Mouse (Mus musculus): Measurements from ENCODE around the gene Grid1.

Gene Grid1

GRCm38 (mm10) chr14:35197371-35197770, 377.5 kb downstream of the Grid1 start:
- no peak for DNase-seq (ENCODE audit: low spot score in 2 of 2)

DNA sequence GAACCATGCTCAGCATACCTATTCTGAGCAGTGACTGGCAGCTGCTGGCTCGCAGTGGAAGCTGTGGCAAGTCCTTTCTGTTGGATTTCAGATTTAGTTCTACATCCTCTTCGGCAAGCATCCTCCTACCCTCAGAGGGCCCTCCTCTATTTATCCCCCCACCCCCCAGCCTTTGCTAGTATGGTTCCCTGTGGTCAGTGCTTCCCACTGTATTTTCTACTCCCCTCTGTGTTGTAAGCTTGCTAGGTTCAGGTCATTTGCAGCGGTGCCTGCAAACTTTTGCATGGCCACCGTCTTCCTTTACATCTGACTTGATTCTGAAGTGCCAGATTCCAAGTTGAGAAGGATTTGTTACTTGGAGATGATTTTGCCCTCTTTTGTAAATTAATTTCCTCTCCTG, 378.5 kb downstream of the Grid1 start:
- DNase-seq (ENCODE audit: low spot score in 2 of 2) = no peak

GRCm38 (mm10) chr14:35198899-35199298, 379.0 kb downstream of the Grid1 start:
- DNase-seq (ENCODE audit: low spot score in 2 of 2) = no peak

GRCm38 (mm10) chr14:35209444-35209843, 389.5 kb downstream of the Grid1 start:
- no peak for DNase-seq (ENCODE audit: low spot score in 2 of 2)

DNA sequence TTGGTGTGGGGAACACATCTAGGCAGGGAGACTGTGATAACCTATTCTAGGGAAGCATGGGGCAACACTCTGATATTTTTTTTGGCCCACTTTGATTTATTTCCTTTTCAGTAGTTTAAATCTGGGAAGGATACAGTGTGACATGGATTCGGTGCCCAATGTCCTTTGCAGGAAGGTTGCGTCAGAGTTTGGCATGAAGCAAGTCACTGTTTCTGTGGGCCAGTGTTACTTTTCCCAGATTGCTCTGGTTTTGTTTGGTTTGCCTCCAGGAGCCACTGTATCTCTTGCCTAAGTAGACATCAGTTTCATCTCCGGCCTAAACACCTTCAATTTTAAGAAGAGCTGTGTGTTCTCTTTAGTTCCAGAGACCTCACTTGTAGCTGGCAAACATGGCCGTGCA, 399.1 kb downstream of the Grid1 start:
- no peak for DNase-seq (ENCODE audit: low spot score in 2 of 2)

DNA sequence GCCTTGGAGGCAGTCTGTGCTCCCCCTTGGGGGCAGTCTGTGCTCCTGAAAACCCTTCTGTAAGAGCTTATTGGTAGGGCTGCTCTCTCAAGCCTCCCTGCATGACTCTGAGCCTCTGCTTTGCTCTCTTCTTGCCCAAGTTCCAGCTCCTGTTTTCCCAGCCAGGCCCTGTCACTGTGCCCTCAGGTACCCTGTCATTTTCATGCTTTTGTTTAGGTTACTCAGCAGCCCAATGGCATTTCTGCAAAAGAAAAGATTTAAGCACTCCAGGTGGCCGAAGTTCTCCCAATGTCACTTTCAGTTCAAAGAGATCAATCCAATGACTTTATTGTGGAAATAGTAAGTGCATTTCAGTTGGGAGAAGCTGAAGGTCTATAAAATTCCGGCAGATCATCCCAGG, 402.3 kb downstream of the Grid1 start:
- no peak for DNase-seq (ENCODE audit: low spot score in 2 of 2)

DNA sequence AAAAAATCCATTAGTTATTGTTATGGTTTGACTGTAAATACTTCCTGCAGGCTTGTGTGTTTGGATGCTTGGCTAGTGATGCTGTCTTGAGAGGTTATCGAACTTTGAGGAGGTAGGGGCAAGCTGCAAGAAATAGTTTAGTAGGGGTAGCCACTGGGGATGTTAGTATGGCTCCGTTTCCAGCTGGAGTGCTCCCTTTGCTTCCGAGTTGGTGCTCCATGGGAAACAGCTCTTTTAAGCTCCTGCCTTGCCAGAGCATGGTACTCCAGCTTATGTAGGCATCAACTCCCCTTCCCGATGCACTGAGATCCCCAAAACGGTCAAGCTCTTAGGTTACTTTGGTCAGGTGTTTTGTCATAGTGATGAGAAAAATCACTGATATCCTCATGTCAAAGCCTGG, 407.7 kb downstream of the Grid1 start:
- no peak for DNase-seq (ENCODE audit: low spot score in 2 of 2)

DNA sequence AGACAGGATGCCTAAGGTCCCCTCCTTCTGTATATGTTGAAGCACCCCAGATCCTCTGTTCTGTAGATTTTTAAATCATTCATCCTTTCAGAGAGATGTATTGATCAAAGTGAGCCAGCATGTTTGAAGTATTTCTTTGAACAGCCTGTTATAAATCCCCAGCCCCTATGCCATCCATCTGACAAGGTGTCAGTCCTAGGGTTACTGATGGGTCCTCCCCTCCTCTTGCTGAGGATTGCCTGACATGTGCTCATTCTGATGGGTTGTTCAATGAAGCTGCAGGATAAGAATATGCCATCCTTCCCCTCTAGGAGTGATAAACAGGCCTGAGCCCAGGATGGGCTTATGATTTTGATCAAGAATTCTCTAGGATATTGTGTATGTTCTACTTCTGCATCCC, 411.5 kb downstream of the Grid1 start:
- no peak for DNase-seq (ENCODE audit: low spot score in 2 of 2)

GRCm38 (mm10) chr14:35242882-35243281, 423.0 kb downstream of the Grid1 start:
- DNase-seq (ENCODE audit: low spot score in 2 of 2) = no peak

DNA sequence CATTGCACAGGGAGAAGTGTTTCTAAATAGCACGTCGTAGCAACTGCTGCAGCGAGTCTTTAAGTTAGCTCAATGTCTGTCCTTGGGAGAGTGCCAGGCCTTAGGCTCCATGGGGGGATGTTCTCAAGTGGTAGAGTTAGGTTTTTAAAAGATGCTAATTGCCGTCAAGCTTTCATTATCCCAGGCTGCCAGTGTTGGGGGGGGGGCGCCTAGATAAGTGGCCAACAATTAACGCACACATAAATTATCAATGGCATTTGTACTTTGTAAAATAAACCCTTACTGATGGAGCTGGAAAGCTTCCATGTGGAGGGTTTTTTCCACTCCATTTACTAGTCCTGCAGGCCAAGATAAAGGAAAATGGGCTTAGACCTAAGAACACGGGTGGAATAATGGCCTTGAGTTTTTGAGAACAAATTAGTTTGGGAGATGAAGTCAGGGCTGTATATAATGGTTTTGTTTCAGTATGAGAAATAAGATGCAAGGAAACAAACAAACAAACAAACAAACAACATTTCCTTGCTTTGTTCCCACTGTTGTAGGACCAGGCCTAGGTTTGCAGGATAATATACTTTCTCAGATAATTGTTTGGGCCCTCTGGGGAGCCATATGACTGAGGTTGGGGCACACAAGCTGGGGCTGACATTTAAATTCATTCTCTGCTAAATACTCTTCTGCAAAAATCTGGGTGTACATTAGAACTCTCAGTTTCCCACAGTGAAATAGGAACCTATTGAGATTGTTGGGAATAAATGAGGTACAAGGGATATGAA, 425.1 kb downstream of the Grid1 start:
- no peak for DNase-seq (ENCODE audit: low spot score in 2 of 2)

- no peak for DNase-seq (ENCODE audit: low spot score in 2 of 2)
Measured at GRCm38 (mm10) chr14:35250412-35250811, 430.5 kb downstream of the Grid1 start.

DNA sequence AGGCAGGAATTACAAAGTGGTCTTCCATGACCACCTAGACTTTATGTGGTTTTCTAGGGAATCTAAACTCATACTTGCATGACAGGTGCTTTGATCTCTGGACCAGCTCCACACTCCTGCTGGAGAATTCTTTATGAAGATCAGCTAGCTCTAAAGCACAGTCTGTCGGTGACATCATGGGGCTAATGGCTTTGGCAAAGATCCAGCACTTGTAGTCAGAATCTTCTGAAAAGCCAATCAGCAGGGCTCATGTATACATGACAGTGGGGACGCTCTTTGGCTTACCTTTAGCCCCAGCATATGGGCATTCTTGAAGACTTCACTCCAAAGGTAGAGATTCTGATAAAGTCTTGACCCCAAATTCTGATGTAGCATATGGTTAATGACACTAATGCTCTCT, 434.6 kb downstream of the Grid1 start:
- DNase-seq (ENCODE audit: low spot score in 2 of 2) = no peak

GRCm38 (mm10) chr14:35270260-35270659, 450.4 kb downstream of the Grid1 start:
- DNase-seq (ENCODE audit: low spot score in 2 of 2) = no peak

GRCm38 (mm10) chr14:35309201-35309600, 489.3 kb downstream of the Grid1 start:
- DNase-seq (ENCODE audit: low spot score in 2 of 2) = no peak

DNA sequence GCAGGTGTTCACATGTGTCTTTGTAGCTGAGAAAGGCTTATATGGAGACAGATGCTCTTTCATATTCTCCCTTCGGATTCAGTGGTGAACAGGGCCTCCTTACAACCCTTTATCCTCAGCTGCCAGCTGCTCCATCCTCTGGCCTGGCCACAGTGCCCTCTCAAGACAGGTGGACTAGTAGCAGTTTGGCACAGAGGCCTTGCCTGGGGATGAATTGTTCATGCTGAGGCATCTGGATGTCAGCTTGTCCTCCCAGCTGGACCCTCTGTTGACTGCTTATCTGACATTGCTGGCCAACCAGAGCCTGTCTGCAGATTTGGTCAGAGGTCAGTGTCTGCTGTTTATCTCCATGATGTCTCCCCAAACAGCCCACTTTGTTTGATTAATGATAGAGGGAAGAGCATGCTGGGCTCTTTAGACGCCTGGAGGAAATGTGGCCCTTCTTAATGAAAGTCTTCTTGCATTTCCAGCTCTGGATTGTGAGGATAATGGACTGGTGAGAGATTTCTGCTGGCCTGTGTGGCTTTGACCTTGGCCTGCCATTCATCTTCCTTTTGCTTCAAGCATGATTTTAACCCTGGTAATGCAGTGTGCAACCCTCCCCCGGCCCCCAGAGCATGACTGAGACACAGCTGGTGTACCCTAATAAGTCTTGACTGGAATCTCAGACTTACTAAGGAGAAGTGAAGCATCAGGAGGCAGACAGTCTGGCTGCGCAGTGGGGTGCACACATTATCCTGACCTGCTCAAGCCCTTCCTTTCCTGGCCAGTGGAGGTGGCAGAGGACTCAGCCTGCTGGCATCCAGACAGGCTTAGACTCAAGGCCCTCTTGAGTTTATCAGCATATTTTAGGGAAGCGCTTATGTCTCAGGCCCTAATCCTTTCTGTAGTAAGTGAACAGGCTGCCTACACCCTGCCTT, 493.7 kb downstream of the Grid1 start:
- DNase-seq (ENCODE audit: low spot score in 2 of 2) = no peak

DNA sequence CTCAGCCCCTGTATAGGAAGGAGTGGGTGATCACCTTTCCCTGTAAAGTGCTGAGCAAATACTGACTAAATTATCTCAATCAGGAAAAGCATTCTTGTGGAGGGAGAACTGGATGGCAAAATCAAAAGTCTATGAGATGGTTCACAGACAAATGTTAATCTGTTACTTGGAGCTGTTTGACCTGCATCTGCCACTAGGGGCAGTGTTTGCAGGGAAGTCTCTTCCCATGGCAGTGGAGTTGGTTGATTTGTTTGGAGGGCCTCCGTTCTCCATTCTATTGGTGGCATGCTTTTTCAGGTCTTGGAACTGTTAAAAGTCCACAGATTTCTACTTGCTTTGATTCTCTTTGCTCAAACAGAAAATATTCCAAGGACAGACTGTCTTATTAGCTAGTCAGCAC, 506.4 kb downstream of the Grid1 start:
- DNase-seq (ENCODE audit: low spot score in 2 of 2) = no peak

DNA sequence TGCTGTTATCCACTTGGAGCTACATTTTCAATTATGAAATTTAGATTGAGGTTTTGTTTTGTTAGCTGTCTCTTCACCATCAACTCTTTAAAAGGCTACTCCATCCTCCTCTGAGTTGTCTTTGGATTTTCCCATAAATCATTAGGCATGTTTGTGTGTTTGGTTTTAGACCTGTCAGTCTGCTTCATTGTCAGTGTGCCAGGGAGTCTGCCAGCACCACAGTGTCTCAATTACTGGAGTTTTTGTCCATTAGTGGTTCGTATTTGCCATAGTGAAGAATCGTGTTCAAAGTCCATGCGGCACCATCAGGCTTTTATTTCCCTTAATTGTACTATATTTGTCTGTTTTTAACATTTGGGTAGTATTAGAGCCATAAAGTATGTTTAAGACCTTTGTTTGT, 516.7 kb downstream of the Grid1 start:
- DNase-seq (ENCODE audit: low spot score in 2 of 2) = no peak

DNA sequence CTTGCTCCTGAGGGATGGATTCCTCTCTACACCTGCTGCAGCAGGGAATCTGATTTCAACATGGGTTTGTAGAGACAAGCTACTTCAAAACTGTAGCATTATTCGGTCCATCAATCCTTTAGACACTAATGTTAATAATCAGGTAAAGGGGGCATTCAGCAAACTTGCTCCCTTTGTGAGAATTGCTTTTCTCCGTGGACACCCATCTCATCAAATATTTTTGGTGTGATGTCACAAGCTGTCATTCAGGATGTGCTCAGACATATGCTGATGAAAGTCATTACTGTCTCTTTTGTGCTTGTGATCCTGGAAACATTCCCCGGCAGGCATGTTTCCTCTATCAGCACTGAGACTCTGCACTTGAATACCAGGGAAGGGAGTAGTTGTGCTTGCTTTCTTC, 536.1 kb downstream of the Grid1 start:
- DNase-seq (ENCODE audit: low spot score in 2 of 2) = no peak

DNA sequence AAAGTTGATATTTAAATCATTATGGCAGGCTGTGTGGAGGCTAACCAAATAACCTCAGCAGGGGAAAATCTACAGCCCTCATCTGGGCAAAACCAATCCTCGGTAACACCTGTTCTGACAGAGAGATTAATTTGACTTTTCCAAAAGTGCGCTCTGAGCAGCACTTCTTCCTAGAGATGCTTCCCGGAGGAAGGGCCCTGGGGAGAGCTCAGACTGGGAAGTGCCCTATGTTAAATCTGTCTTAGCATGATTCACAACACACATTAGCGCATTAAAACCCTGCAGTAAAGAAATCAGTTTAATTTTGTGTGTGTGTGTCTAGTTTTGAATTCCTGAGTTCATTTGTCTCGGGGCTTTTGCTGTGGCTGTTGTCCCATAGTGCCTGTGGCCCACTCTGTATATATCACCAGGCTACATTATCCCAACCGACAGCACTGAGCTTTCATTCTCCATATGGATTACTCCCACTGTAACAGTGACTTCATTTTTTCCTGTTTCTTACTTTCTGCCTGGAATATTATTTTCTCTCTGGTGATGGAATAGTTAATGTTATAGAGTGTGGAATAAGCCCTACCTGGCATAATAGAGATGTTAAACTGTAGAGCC, 536.7 kb downstream of the Grid1 start:
- no peak for DNase-seq (ENCODE audit: low spot score in 2 of 2)

- no peak for DNase-seq (ENCODE audit: low spot score in 2 of 2)
Measured at GRCm38 (mm10) chr14:35358136-35358821, 538.4 kb downstream of the Grid1 start.

DNA sequence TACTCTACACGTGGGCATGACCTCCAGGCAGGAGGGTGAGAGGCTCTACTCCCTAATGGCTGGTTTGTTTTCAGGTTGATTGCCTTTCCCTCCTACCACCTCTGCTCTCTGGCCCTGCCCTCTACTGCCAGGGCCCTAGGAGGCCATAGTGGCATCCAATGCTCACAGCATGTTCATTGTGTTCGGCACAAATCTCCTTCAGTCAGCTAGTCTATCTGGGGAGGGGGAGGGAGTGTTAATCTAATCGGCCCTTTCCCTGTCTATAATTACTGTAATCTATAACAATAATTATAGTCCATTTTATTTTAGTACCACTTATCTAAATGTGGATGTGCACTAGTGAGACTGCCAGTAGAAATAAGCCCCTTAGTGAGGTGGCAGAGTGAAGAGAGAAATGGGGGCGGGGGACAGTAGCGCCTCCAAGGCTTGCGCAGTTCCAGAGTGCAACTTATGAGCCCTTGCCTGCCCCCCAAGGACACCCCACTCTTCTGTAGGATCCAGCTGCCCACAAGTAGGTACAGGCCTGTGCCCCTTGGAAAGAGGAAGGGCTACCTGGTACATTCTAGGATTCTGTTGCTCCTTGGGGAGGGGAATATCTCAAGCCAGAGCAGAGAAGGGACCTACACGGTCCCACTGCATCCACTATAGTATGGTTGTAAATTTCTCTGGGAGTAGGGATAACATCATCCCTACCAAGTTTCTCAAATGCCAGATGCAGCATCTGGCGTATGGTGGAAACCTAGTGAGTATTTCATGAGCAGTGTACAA, 545.5 kb downstream of the Grid1 start:
- no peak for DNase-seq (ENCODE audit: low spot score in 2 of 2)
